Mouse (Mus musculus) olfactory bulb, adult 2 months (tissue): Measurements from ENCODE around the gene Tmc8. TPM values are rescaled to one million over a fixed set of nuclear protein-coding genes. Genes with fewer than 3 reads are reported as not detected.

Experiments
- H3K27ac ChIP-seq: fragments of 200-500 bp; 2 replicates; pipeline ENCODE4 v1.5.1; 2012; ENCODE audit warnings: low read depth, low read length; ENCODE audit not compliant: insufficient read depth
- H3K4me1 ChIP-seq: fragments of 200-500 bp; 2 replicates; pipeline ENCODE4 v1.6.1; 2012; ENCODE audit warnings: low read length; ENCODE audit not compliant: control insufficient read depth, insufficient read depth
- H3K4me3 ChIP-seq: fragments of 200-500 bp; 2 replicates; pipeline ENCODE4 v1.5.1; 2012; ENCODE audit warnings: mild to moderate bottlenecking, low read depth, low read length, moderate library complexity; ENCODE audit not compliant: insufficient read depth
- CTCF ChIP-seq: fragments of 200-500 bp; IDR thresholded peaks from 2 replicates; pipeline ENCODE4 v1.5.1; 2012; ENCODE audit warnings: low read depth, mild to moderate bottlenecking, low read length, moderate library complexity; ENCODE audit not compliant: insufficient read depth
- POLR2A ChIP-seq: fragments of 200-500 bp; IDR thresholded peaks from 2 replicates; pipeline ENCODE4 v1.6.1; 2012; ENCODE audit warnings: mild to moderate bottlenecking, low read depth, low read length, moderate library complexity; ENCODE audit not compliant: insufficient read depth
- WGBS: fragments of 180-500 bp; shearing (Covaris S2); methylation state at CpG from one replicate; pipeline ENCODE4 v1.1.7; 2018; 5-methylcytosine and 5-hydroxymethylcytosine counted together
- polyA plus RNA-seq: library from polyadenylated mRNA; stranded (reverse); fragments of >200 nt; gene quantifications from 2 replicates; pipeline ENCODE4 v1.2.4, GENCODE M21; 2012; ENCODE audit warnings: low replicate concordance; ENCODE audit not compliant: missing spikeins, insufficient read depth, insufficient read length

The Tmc8 gene
- polyA plus RNA-seq, 1 experiment: not detected

DNA sequence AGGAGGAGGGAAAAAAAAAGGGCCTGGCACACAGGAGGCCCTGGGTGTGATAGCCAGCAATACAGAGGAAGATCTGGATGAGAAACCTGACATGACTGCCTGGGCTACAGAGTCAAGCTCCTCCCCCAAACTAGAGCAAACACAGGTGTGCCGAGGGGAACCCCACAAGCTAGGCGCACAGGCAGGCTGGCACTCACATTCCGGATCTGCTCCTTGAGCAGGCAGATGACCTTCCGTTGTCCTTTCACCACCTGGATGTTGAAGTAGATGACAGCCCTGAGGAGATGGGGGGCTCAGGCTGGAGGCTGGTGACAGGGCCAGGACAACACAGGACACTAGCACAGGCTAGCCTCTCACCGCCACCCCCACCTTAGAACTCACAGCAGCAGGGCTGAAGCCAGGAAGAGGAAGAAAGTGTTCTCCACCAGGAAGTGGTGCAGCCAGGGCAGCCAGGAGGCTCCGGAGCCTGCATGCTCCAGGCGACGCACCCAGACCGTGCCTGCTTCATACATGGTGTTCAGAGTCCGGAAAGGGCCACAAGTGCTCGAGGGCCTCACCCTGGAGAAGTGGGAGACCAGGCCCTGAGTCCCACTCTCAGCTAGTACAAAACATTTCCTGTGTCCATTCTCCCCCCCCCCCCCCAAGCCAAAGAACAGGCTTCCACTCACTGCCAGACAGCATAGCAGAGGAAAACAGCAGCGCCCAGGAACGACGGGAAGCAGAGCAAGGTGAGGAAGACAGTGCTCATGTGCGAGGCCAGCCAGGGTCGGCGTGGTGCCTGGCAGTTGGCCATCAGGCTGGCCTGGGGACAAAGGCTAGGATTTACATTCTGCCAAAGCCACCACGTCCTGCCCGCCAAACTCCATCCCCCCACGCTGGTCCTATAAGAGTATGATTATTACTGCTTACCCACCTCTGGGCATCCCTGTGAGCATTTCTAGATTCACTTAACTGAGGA, 12.9 kb upstream of the Tmc8 start:
- Histone ChIP-seq H3K27ac (no peak overlapping the region), H3K4me3 (no peak overlapping the region), H3K4me1 (no peaks in the 10 kb centered on the region; the same call in 1 of the 2 replicates)
- no peak for TF ChIP-seq CTCF
- TF ChIP-seq POLR2A: no peak
- 57% methylated on average over 20 of the region's 20 CpGs for WGBS

DNA sequence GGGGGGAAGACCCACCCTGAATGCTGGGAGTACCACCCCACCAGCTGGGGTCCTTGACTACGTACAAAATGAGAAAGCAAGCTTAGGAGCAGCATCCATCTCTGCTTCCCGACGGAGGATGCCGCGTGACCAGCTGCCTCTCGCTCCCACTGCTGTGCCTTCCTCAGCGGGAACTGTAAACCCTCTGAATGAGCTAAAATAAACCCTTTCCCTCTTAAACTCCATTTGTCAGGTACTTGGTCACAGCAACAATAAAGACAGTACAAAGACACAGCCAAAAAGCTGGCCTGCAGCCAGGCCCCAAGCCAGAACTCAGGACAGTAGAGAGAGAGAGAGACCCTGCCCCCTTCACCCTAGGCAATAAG, 12.2 kb upstream of the Tmc8 start:
- TF ChIP-seq CTCF: no peak
- no peak for TF ChIP-seq POLR2A
- Histone ChIP-seq H3K27ac (no peak overlapping the region), H3K4me3 (no peak overlapping the region), H3K4me1 (no peaks in the 10 kb centered on the region; the same call in 1 of the 2 replicates)
- WGBS: 38% methylated on average over 7 of the region's 7 CpGs

DNA sequence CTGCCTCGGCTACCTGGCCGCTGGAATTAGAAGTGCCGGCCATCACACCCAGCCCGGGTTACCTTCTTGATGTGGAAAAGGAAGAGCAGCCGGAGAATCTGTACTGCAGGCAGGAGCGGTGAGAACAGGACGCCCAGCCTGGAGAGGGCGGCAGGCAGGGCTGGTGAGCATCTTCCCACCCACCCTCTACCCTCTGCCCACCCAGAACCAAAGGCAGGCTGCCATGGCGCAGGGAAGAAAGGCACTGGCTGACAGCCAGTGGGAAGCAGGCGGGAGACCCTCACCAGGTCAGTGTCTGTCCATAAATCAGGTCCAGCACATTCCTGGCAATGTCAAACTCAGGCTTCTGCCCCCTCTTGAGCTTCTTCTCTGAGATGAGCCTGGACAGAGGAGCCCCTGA, 11.5 kb upstream of the Tmc8 start:
- TF ChIP-seq CTCF: no peak
- no peak for TF ChIP-seq POLR2A
- 86% methylated on average over 10 of the region's 10 CpGs for WGBS
- H3K4me1 ChIP-seq: no peaks in the 10 kb centered on the region; the same call in 1 of the 2 replicates

DNA sequence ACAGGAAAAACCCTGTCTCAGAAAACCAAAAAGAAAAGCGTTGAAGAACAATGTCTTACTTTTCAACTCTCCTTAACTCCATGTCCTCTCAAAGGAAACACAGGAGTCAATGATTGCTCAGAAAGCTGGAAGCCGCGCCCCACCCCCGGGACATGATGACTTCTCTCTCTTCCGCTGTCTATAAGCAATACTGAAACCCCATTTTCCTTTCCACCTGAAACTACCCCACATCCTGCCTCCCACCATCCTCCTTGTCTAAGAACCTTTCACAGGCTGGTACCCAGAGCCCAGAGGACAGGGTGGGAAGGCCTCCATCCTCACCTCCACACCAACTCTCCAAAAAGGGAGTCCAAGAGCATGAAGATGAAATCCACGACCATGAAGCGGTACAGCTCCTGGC, 9.5 kb upstream of the Tmc8 start:
- no peak overlapping the region for H3K4me3 ChIP-seq
- WGBS: 94% methylated on average over 7 of the region's 7 CpGs
- H3K4me1 ChIP-seq: no peaks in the 10 kb centered on the region; the same call in 1 of the 2 replicates
- no peak overlapping the region for H3K27ac ChIP-seq
- TF ChIP-seq POLR2A (no peak), CTCF (no peak)

More for the DNA sequence above, 11.5 kb upstream of the Tmc8 start:
- H3K4me3 ChIP-seq: no peak overlapping the region
- no peak overlapping the region for H3K27ac ChIP-seq

DNA sequence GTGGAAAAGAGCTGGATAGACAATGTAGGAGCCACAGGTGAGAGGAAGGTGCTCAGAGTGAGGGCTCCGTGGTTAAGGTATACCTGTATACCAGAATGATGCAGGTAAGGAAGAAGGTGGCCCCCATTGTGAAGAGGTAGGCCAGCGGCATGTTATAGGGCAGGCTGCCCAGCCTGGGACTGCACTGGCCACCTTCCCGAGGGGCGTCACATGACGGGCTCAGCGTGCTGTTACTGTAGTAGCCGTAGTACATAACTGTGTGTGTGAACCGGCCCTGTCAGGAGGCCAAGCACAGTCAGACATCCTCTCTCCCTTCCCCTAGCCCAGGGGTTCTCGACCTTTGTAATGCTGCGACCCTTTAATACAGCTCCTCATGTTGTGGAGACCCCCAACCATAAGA, 7.0 kb upstream of the Tmc8 start:
- TF ChIP-seq POLR2A: no peak
- peaks cover 14% of the 10 kb centered on the region for H3K4me1 ChIP-seq
- H3K27ac ChIP-seq: no peak overlapping the region
- WGBS: 93% methylated on average over 10 of the region's 10 CpGs
- no peak overlapping the region for H3K4me3 ChIP-seq

DNA sequence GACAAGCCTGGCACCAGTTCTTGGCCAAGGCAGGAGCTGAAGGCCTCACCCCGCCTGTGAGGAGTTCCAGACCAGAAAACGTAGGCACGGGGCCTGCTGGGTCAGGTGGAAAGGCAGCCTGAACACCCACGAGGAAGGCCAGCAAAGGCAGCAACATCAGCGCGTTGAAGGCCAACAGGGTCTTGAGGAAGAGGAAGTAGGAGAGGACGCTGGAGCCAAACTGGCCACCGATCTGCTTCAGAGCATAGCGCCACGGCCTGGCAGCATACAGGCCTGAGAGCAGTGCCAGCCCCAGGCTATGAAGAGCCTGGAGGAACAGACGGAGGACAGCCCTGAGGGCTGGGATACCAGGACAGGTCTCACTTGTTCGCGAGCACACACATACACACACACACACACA, 6.3 kb upstream of the Tmc8 start:
- no peak overlapping the region for H3K27ac ChIP-seq

DNA sequence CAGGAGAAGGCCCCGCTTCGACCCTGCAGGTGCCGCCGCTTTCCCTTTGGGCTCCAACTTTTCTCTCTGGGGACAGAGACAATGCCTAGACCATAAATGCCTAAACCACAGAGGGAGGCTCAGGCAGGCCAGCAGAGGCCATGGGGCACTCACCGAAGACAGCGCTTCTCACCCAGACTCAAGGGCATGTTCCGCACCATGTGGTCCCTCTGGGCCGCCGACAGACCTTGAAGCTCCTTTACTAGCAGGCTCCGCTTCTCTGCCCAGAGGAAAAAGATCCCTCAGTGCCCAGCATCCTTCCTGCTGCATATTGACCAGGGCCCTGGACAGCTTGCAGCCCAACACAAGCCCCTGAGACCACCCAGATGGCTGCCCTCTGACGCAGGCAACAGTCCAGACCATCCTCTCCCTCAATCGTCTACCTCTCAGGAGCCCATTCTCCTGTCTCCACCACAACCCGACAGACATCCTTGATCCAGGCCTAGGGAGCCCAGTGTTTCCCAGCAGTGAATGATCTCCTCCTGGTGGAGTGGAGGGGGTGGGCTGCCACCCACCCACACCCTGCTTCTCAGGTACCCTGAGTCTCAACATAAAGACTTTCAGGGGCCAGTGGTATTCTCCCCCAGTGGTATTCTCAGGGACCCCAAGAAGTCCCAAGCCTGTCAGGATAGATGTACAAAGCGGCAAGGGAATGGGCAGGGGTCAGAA, 5.6 kb upstream of the Tmc8 start:
- 93% methylated on average over 14 of the region's 14 CpGs for WGBS
- Histone ChIP-seq H3K4me3 (no peak overlapping the region), H3K4me1 (peaks cover 27% of the 10 kb centered on the region), H3K27ac (no peak overlapping the region)
- no peak for TF ChIP-seq POLR2A
- TF ChIP-seq CTCF: no peak

More for the DNA sequence above, 6.3 kb upstream of the Tmc8 start:
- Histone ChIP-seq H3K4me3 (no peak overlapping the region), H3K4me1 (peaks cover 20% of the 10 kb centered on the region)
- WGBS: 89% methylated on average over 13 of the region's 13 CpGs
- TF ChIP-seq POLR2A (no peak), CTCF (no peak)

DNA sequence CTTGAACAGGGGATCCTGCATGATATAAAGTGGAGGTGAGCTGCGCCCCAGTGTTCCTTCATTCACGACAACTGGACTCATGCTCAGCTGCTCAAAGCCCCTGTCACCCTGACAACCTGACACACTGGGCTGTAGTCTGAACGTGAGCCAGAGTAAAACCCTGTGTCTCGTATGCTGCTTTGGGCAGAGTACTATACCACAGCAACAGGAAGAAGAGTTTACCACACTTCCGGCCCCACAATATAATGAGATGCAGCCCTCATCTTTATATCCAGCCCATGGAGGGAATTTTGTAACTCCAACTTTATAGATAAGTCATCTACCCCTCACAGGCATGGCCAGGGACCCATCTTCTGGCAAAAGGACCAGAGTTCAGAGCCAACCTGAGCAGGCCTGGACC, 4.8 kb upstream of the Tmc8 start:
- TF ChIP-seq POLR2A: no peak
- no peak for TF ChIP-seq CTCF
- H3K27ac ChIP-seq: no peak overlapping the region
- WGBS: 91% methylated on average over 5 of the region's 5 CpGs
- H3K4me3 ChIP-seq: no peak overlapping the region
- peaks cover 30% of the 10 kb centered on the region for H3K4me1 ChIP-seq

DNA sequence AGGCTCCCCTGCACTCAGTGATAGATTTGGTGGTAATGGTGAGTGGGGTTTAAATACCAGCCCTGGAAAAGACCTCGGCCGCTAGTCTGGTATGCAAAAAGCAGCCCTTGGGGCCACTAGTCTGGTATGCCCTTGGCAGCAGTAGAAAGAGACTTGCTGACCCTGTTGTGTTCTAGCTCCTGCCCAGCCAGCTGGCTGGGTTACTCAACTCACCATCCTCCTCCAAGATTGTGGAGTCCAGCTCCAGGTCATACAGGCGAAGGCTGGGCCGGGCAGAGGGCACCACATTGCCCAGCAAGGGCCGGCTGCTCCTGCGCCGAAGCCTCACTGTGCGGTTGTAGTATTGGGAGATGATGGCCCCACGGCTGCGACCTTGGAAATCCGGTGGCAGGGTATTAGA, 3.8 kb upstream of the Tmc8 start:
- Histone ChIP-seq H3K4me3 (no peak overlapping the region), H3K27ac (no peak overlapping the region)

More for the DNA sequence above, 3.8 kb upstream of the Tmc8 start:
- peaks cover 33% of the 10 kb centered on the region for H3K4me1 ChIP-seq
- no peak for TF ChIP-seq POLR2A
- TF ChIP-seq CTCF: no peak
- 94% methylated on average over 11 of the region's 11 CpGs for WGBS
